Mouse (Mus musculus): Measurements from ENCODE around the gene Ndufb11. TPM values are rescaled to one million over a fixed set of nuclear protein-coding genes. Genes with fewer than 3 reads are reported as not detected.

The Ndufb11 gene
- polyA plus RNA-seq (2014; fragmentation: Nextera tagmentation; extraction: Ambion mirVana) = 188 and 209 TPM in 2 replicates

GRCm38 (mm10) chrX:20617176-20617902 is at the start of gene Ndufb11, which contains the start of gene Rbm10:
Gene Ndufb11 (minus strand): TSS chrX:20617619.
Gene Rbm10 (plus strand): TSS chrX:20617503.
- Histone ChIP-seq H3K4me1 (replicated peaks; ENCODE audit: control insufficient read depth, insufficient read depth, low read length) (peaks cover 2% of the 10 kb centered on the region; the same call in 1 of the 2 replicates), H3K9me3 (ENCODE audit: control insufficient read depth, low read length) (no peaks in the 10 kb centered on the region), H3K4me2 (peak within 1 kb of the TSS; percentile 80), H3K27ac (ENCODE audit: low read depth, low read length) (peak within 1 kb of the TSS; percentile 79), H3K9ac (ENCODE audit: low read depth, low read length) (peak within 1 kb of the TSS; percentile 86), H3K4me3 (ENCODE audit: low read depth, low read length) (peak within 1 kb of the TSS; percentile 61), H3K27me3 (replicated peaks; ENCODE audit: control insufficient read depth, insufficient read depth, low read length) (no peaks in the 10 kb centered on the region), H3K36me3 (ENCODE audit: control insufficient read depth, insufficient read depth, low read length) (peaks cover 4% of the 10 kb centered on the region; the same call in 1 of the 2 replicates)
- DNase-seq (ENCODE audit: low spot score) (peak; percentile 72), ATAC-seq (replicated peaks; ENCODE audit: low FRiP score) (peak; percentile 99)
- 12% methylated on average over 45 of the region's 49 CpGs for WGBS

GRCm38 (mm10) chrX:20663444-20663790 is 46.0 kb upstream of the Ndufb11 start:
- ATAC-seq (replicated peaks; ENCODE audit: low FRiP score) (0 out of 2 replicates have a peak, but pooled peaks have one; percentile 2), DNase-seq (ENCODE audit: low spot score) (no peak)
- peak overlapping the region; percentile 70 for H3K4me3 ChIP-seq (ENCODE audit: low read depth, low read length)
- no peaks in the 10 kb centered on the region for H3K27me3 ChIP-seq (replicated peaks; ENCODE audit: control insufficient read depth, insufficient read depth, low read length)
- H3K9ac ChIP-seq (ENCODE audit: low read depth, low read length) = peak overlapping the region; percentile 76
- no peaks in the 10 kb centered on the region for H3K9me3 ChIP-seq (ENCODE audit: control insufficient read depth, low read length)
- peaks cover 1% of the 10 kb centered on the region; the same call in 1 of the 2 replicates for H3K36me3 ChIP-seq (ENCODE audit: control insufficient read depth, insufficient read depth, low read length)
- peaks cover 7% of the 10 kb centered on the region for H3K4me1 ChIP-seq (replicated peaks; ENCODE audit: control insufficient read depth, insufficient read depth, low read length)
- WGBS = 15% methylated on average over 9 of the region's 9 CpGs
- 0 out of 2 replicates have a peak overlapping the region, but pooled peaks have one; percentile 21 for H3K27ac ChIP-seq (ENCODE audit: low read depth, low read length)
- peak overlapping the region; percentile 74 for H3K4me2 ChIP-seq

GRCm38 (mm10) chrX:20662716-20663443 is 45.5 kb upstream of the Ndufb11 start:
- DNase-seq (ENCODE audit: low spot score) (peak; percentile 75), ATAC-seq (replicated peaks; ENCODE audit: low FRiP score) (peak; percentile 81)
- H3K27me3 ChIP-seq (replicated peaks; ENCODE audit: control insufficient read depth, insufficient read depth, low read length) = no peaks in the 10 kb centered on the region
- H3K9ac ChIP-seq (ENCODE audit: low read depth, low read length) = peak overlapping the region; percentile 76
- peak overlapping the region; percentile 74 for H3K4me2 ChIP-seq
- 11% methylated on average over 25 of the region's 28 CpGs for WGBS
- H3K9me3 ChIP-seq (ENCODE audit: control insufficient read depth, low read length) = no peaks in the 10 kb centered on the region
- H3K4me1 ChIP-seq (replicated peaks; ENCODE audit: control insufficient read depth, insufficient read depth, low read length) = peaks cover 7% of the 10 kb centered on the region
- peak overlapping the region; percentile 21; the same call in 1 of the 2 replicates for H3K27ac ChIP-seq (ENCODE audit: low read depth, low read length)
- H3K4me3 ChIP-seq (ENCODE audit: low read depth, low read length) = peak overlapping the region; percentile 70
- no peaks in the 10 kb centered on the region; the same call in 1 of the 2 replicates for H3K36me3 ChIP-seq (ENCODE audit: control insufficient read depth, insufficient read depth, low read length)

- Histone ChIP-seq H3K4me1 (replicated peaks; ENCODE audit: control insufficient read depth, insufficient read depth, low read length) (peaks cover 7% of the 10 kb centered on the region), H3K9ac (ENCODE audit: low read depth, low read length) (no peak overlapping the region), H3K27me3 (replicated peaks; ENCODE audit: control insufficient read depth, insufficient read depth, low read length) (no peaks in the 10 kb centered on the region), H3K4me3 (ENCODE audit: low read depth, low read length) (no peak overlapping the region; the same call in 1 of the 2 replicates), H3K4me2 (no peak overlapping the region; the same call in 1 of the 2 replicates), H3K27ac (ENCODE audit: low read depth, low read length) (no peak overlapping the region), H3K36me3 (ENCODE audit: control insufficient read depth, insufficient read depth, low read length) (no peaks in the 10 kb centered on the region; the same call in 1 of the 2 replicates), H3K9me3 (ENCODE audit: control insufficient read depth, low read length) (no peaks in the 10 kb centered on the region)
- DNase-seq (ENCODE audit: low spot score) (no peak), ATAC-seq (replicated peaks; ENCODE audit: low FRiP score) (no peak)
- 27% methylated on average over 5 of the region's 5 CpGs for WGBS
These were observed 44.9 kb upstream of the Ndufb11 start for GRCm38 (mm10) chrX:20662317-20662715.

- Histone ChIP-seq H3K9me3 (ENCODE audit: control insufficient read depth, low read length) (no peaks in the 10 kb centered on the region), H3K4me2 (peak overlapping the region; percentile 75), H3K4me3 (ENCODE audit: low read depth, low read length) (peak overlapping the region; percentile 64), H3K9ac (ENCODE audit: low read depth, low read length) (peak overlapping the region; percentile 70), H3K36me3 (ENCODE audit: control insufficient read depth, insufficient read depth, low read length) (no peaks in the 10 kb centered on the region), H3K4me1 (replicated peaks; ENCODE audit: control insufficient read depth, insufficient read depth, low read length) (0 out of 2 replicates have a peak, but pooled peaks cover 2% of the 10 kb centered on the region), H3K27me3 (replicated peaks; ENCODE audit: control insufficient read depth, insufficient read depth, low read length) (no peaks in the 10 kb centered on the region), H3K27ac (ENCODE audit: low read depth, low read length) (peak overlapping the region; percentile 40; the same call in 1 of the 2 replicates)
- ATAC-seq (replicated peaks; ENCODE audit: low FRiP score) (peak; percentile 10; the same call in 1 of the 2 replicates), DNase-seq (ENCODE audit: low spot score) (peak; percentile 42)
- WGBS = 14% methylated on average over 24 of the region's 24 CpGs
These were observed 41.5 kb upstream of the Ndufb11 start for GRCm38 (mm10) chrX:20658891-20659406.

GRCm38 (mm10) chrX:20658026-20658652 is 40.7 kb upstream of the Ndufb11 start, which contains the start of gene Uba1:
Gene Uba1 (plus strand): TSS chrX:20658326.
- 11% methylated on average over 27 of the region's 27 CpGs for WGBS
- ATAC-seq (replicated peaks; ENCODE audit: low FRiP score) (peak; percentile 86), DNase-seq (ENCODE audit: low spot score) (peak; percentile 74)
- H3K9me3 ChIP-seq (ENCODE audit: control insufficient read depth, low read length) = no peaks in the 10 kb centered on the region
- H3K27ac ChIP-seq (ENCODE audit: low read depth, low read length) = peak within 1 kb of the TSS; percentile 40
- no peaks in the 10 kb centered on the region for H3K36me3 ChIP-seq (ENCODE audit: control insufficient read depth, insufficient read depth, low read length)
- peak within 1 kb of the TSS; percentile 70 for H3K9ac ChIP-seq (ENCODE audit: low read depth, low read length)
- no peaks in the 10 kb centered on the region for H3K27me3 ChIP-seq (replicated peaks; ENCODE audit: control insufficient read depth, insufficient read depth, low read length)
- peak within 1 kb of the TSS; percentile 64 for H3K4me3 ChIP-seq (ENCODE audit: low read depth, low read length)
- H3K4me2 ChIP-seq = peak within 1 kb of the TSS; percentile 75
- 0 out of 2 replicates have a peak, but pooled peaks cover 2% of the 10 kb centered on the region for H3K4me1 ChIP-seq (replicated peaks; ENCODE audit: control insufficient read depth, insufficient read depth, low read length)

- ATAC-seq (replicated peaks; ENCODE audit: low FRiP score) = no peak
These were observed 40.2 kb upstream of the Ndufb11 start for GRCm38 (mm10) chrX:20657593-20657992.

GRCm38 (mm10) chrX:20644780-20645179 is 27.4 kb upstream of the Ndufb11 start:
- WGBS = 79% methylated on average over 5 of the region's 5 CpGs
- no peak for ATAC-seq (replicated peaks; ENCODE audit: low FRiP score)
- Histone ChIP-seq H3K4me3 (ENCODE audit: low read depth, low read length) (no peak overlapping the region), H3K27ac (ENCODE audit: low read depth, low read length) (no peak overlapping the region), H3K36me3 (ENCODE audit: control insufficient read depth, insufficient read depth, low read length) (peaks cover 10% of the 10 kb centered on the region; the same call in 1 of the 2 replicates), H3K27me3 (replicated peaks; ENCODE audit: control insufficient read depth, insufficient read depth, low read length) (no peaks in the 10 kb centered on the region), H3K9me3 (ENCODE audit: control insufficient read depth, low read length) (no peaks in the 10 kb centered on the region), H3K4me2 (no peak overlapping the region), H3K4me1 (replicated peaks; ENCODE audit: control insufficient read depth, insufficient read depth, low read length) (no peaks in the 10 kb centered on the region), H3K9ac (ENCODE audit: low read depth, low read length) (no peak overlapping the region)
- DNase-seq (ENCODE audit: low spot score) = no peak

More at GRCm38 (mm10) chrX:20657593-20657992, 40.2 kb upstream of the Ndufb11 start:
- H3K4me3 ChIP-seq (ENCODE audit: low read depth, low read length) = peak overlapping the region; percentile 64
- DNase-seq (ENCODE audit: low spot score) = no peak
- 0 out of 2 replicates have a peak, but pooled peaks cover 2% of the 10 kb centered on the region for H3K4me1 ChIP-seq (replicated peaks; ENCODE audit: control insufficient read depth, insufficient read depth, low read length)
- 26% methylated on average over 5 of the region's 5 CpGs for WGBS
- no peaks in the 10 kb centered on the region for H3K36me3 ChIP-seq (ENCODE audit: control insufficient read depth, insufficient read depth, low read length)
- no peaks in the 10 kb centered on the region for H3K27me3 ChIP-seq (replicated peaks; ENCODE audit: control insufficient read depth, insufficient read depth, low read length)
- no peak overlapping the region for H3K27ac ChIP-seq (ENCODE audit: low read depth, low read length)
- H3K9me3 ChIP-seq (ENCODE audit: control insufficient read depth, low read length) = no peaks in the 10 kb centered on the region
- H3K9ac ChIP-seq (ENCODE audit: low read depth, low read length) = peak overlapping the region; percentile 30; the same call in 1 of the 2 replicates
- peak overlapping the region; percentile 75 for H3K4me2 ChIP-seq

Measured in liver, embryonic 11.5 days (tissue).